Mouse (Mus musculus) heart, postnatal 0 days (tissue): Measurements from ENCODE around the gene Tlr8. TPM values are rescaled to one million over a fixed set of nuclear protein-coding genes. Genes with fewer than 3 reads are reported as not detected.

Experiments used
- ATAC-seq: fragments of 200-750 bp; cut with Nextera tagmentation; 2 replicates; pipeline ENCODE4 v1.8.0; 2017; ENCODE audit warnings: low read depth, moderate number of reproducible peaks, moderate library complexity; ENCODE audit not compliant: insufficient read depth
- DNase-seq: peaks from one replicate; pipeline ENCODE4 v3.0.0-alpha.2; 2016; ENCODE audit warnings: low spot score
- H3K27ac ChIP-seq: fragments of 300-500 bp; sonication (generic); 2 replicates; pipeline ENCODE4 v1.5.1; 2014; ENCODE audit warnings: low read depth, mild to moderate bottlenecking
- H3K27me3 ChIP-seq: fragments of 300-500 bp; sonication (generic); 2 replicates; pipeline ENCODE4 v1.6.1; 2014; ENCODE audit warnings: low read length, mixed read lengths; ENCODE audit not compliant: control insufficient read depth, insufficient read depth
- H3K36me3 ChIP-seq: fragments of 300-500 bp; sonication (generic); replicated peaks from 2 replicates; pipeline ENCODE4 v1.6.1; 2014; ENCODE audit warnings: low read length, mixed read lengths; ENCODE audit not compliant: control insufficient read depth, insufficient read depth
- H3K4me1 ChIP-seq: fragments of 300-500 bp; sonication (generic); 2 replicates; pipeline ENCODE4 v1.6.1; 2014; ENCODE audit warnings: antibody characterized with exemption; ENCODE audit not compliant: control insufficient read depth, insufficient read depth
- H3K4me2 ChIP-seq: fragments of 300-500 bp; sonication (generic); 2 replicates; pipeline ENCODE4 v1.6.1; 2014; ENCODE audit warnings: low read depth, mild to moderate bottlenecking, low read length, moderate library complexity
- H3K4me3 ChIP-seq: fragments of 300-500 bp; sonication (generic); 2 replicates; pipeline ENCODE4 v1.5.1; 2014; ENCODE audit warnings: low read depth, low read length
- H3K9ac ChIP-seq: fragments of 300-500 bp; sonication (generic); replicated peaks from 2 replicates; pipeline ENCODE4 v1.6.1; 2014; ENCODE audit warnings: low read depth, low read length, mixed read lengths
- H3K9me3 ChIP-seq: fragments of 300-500 bp; sonication (generic); replicated peaks from 2 replicates; pipeline ENCODE4 v1.6.1; 2016; ENCODE audit warnings: low read length; ENCODE audit not compliant: control insufficient read depth
- CTCF ChIP-seq: IDR thresholded peaks from 2 replicates; pipeline ENCODE4 v1.5.1; 2016; ENCODE audit warnings: antibody characterized with exemption, control low read depth, low read depth
- EP300 ChIP-seq: IDR thresholded peaks from 2 replicates; pipeline ENCODE4 v1.6.1; 2016; ENCODE audit warnings: antibody characterized with exemption, low read depth
- WGBS: fragments of 180-500 bp; shearing (Covaris S2); extraction: QIAGEN DNeasy Blood & Tissue Kit; methylation state at CpG from one replicate; pipeline ENCODE4 v1.1.7; 2014; 5-methylcytosine and 5-hydroxymethylcytosine counted together
- polyA plus RNA-seq: library from polyadenylated mRNA; unstranded; fragments of >200 nt; fragmentation: Nextera tagmentation; extraction: Ambion mirVana; gene quantifications from 2 replicates; pipeline ENCODE4 v1.2.1, GENCODE M21; 2015
- total RNA-seq: library from RNA; depleted of rRNA; stranded (reverse); fragments of >200 nt; gene quantifications from 2 replicates; pipeline ENCODE4 v1.2.3, GENCODE M21; 2014; ENCODE audit warnings: low replicate concordance; rRNA removed

The Tlr8 gene
- total and polyA plus RNA-seq, 2 experiments from 2014 or later, result 0.16 TPM; not detected in 1

DNA sequence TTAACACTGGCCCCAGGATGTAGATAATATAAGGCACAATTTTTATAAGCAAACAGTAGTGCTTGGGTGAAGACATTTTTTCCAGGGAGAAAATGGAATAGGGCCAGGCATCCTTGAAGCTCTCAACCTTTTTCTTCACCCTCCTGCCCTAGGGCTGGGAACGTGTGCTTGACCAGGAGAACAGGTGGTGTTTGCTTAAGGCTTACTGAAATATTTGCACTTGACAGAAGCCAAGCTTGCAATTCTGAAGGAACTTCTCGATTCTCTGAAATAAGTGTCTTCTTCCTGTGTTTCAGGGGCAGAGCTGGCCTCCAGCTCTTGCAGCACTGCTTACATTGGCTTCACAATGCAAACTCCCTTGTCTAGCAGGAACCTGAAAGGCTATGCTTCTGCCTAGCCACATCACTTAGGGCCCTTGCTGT is 68.9 kb downstream of the Tlr8 start:
- H3K27ac ChIP-seq, result no peak overlapping the region
- H3K36me3 ChIP-seq, result no peaks in the 10 kb centered on the region
- DNase-seq, result no peak
- H3K4me3 ChIP-seq, result no peak overlapping the region
- H3K4me1 ChIP-seq, result no peaks in the 10 kb centered on the region
- TF ChIP-seq EP300 (no peak), CTCF (no peak)
- H3K9me3 ChIP-seq, result no peaks in the 10 kb centered on the region
- no peaks in the 10 kb centered on the region for H3K27me3 ChIP-seq
- no peak for ATAC-seq
- WGBS, result 43% methylated on average over 2 of the region's 2 CpGs
- H3K4me2 ChIP-seq, result no peak overlapping the region
- H3K9ac ChIP-seq, result no peak overlapping the region

Other genes with a start within 250 kb of the Tlr8 start
- 495 and 525 TPM in 2 replicates for gene Tmsb4x, start 55.0 kb downstream of the Tlr8 start, total RNA-seq
- gene Tmsb4x, start 55.0 kb downstream of the Tlr8 start, polyA plus RNA-seq, result 2,040 and 2,137 TPM in 2 replicates
- 0.08 and 0.88 TPM in 2 replicates for gene Tlr7, start 66.2 kb upstream of the Tlr8 start, total RNA-seq
- 0.26 and 0.33 TPM in 2 replicates for gene Tlr7, start 66.2 kb upstream of the Tlr8 start, polyA plus RNA-seq
- gene Prps2, start 118.4 kb upstream of the Tlr8 start, total RNA-seq, result 26.6 and 45.5 TPM in 2 replicates
- gene Prps2, start 118.4 kb upstream of the Tlr8 start, polyA plus RNA-seq, result 16.6 and 17.0 TPM in 2 replicates